Mouse (Mus musculus): ENCODE results near the gene Scnn1b. TPM values are rescaled to one million over a fixed set of nuclear protein-coding genes. Genes with fewer than 3 reads are reported as not detected.

Scnn1b gene
- polyA plus RNA-seq, 1 experiment from 2014 or later, result 24.9 TPM

- H3K4me3 ChIP-seq (ENCODE audit: low read length), result no peak overlapping the region
- WGBS, result 83% methylated on average over 2 of the region's 2 CpGs
- no peaks in the 10 kb centered on the region for H3K9me3 ChIP-seq (ENCODE audit: control insufficient read depth, low read length)
- no peak overlapping the region; the same call in 1 of the 2 replicates for H3K27ac ChIP-seq (ENCODE audit: low read depth, low read length)
- H3K36me3 ChIP-seq (ENCODE audit: control insufficient read depth, insufficient read depth, low read length), result peaks cover 8% of the 10 kb centered on the region; the same call in 1 of the 2 replicates
- H3K27me3 ChIP-seq (ENCODE audit: control insufficient read depth, insufficient read depth, low read length), result no peaks in the 10 kb centered on the region
- ATAC-seq (ENCODE audit: low FRiP score, low TSS enrichment), result no peak
- no peak overlapping the region for H3K4me2 ChIP-seq (replicated peaks; ENCODE audit: low read depth, low read length)
- H3K4me1 ChIP-seq (ENCODE audit: control insufficient read depth, insufficient read depth, low read length), result peaks cover 22% of the 10 kb centered on the region; the same call in 1 of the 2 replicates
- no peak overlapping the region for H3K9ac ChIP-seq (ENCODE audit: low read depth, low read length)
These were observed 69.5 kb downstream of the Scnn1b start for GRCm38 (mm10) chr7:121934346-121934745.

DNA sequence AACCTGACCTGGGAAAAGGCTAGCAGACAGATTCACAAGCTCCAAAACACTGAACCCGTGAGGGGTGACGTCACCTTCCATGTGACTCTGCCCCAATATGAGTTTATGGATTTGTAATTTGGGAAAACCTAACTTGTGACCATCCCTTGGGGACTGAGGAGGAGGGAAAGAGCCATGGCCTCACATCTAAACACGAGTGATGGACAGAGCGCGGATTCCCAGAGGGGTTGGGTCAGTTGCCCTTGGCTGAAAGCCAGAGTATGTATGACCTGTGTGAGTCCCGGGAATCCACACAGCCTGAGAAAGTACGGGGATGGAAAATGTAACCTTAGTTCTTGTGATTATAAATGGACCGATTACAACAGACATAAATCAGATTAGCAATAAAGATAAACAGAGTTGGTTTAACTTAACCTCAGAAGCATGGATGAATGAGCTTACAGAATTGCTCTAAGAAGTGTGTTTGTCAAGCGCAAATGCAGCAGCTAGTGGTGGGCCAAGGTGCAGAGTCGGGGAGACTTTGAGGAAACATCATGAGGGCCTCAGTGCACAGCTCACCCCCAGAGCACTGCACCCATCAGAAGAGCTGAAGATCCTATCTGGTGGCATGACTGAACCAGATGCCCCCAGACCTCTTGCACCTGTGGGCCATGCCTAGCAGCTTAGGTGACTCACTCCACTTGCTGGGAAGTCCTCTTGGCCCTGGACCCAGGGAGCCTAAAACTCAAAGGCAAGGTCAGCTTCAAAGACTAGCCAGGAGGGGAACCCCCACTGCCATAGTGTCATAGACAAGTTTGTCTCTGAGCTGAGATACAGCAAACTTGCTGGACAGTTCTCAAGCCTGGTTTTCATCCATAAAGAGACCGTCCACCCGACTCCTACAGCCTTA lies 71.3 kb downstream of the Scnn1b start:
- Histone ChIP-seq H3K4me1 (ENCODE audit: control insufficient read depth, insufficient read depth, low read length) (peaks cover 26% of the 10 kb centered on the region; the same call in 1 of the 2 replicates), H3K36me3 (ENCODE audit: control insufficient read depth, insufficient read depth, low read length) (peaks cover 3% of the 10 kb centered on the region; the same call in 1 of the 2 replicates), H3K27ac (ENCODE audit: low read depth, low read length) (peak overlapping the region; percentile 51; the same call in 1 of the 2 replicates), H3K27me3 (ENCODE audit: control insufficient read depth, insufficient read depth, low read length) (no peaks in the 10 kb centered on the region), H3K9ac (ENCODE audit: low read depth, low read length) (no peak overlapping the region), H3K9me3 (ENCODE audit: control insufficient read depth, low read length) (no peaks in the 10 kb centered on the region), H3K4me3 (ENCODE audit: low read length) (no peak overlapping the region), H3K4me2 (replicated peaks; ENCODE audit: low read depth, low read length) (no peak overlapping the region)
- WGBS, result 43% methylated on average over 12 of the region's 12 CpGs
- ATAC-seq (ENCODE audit: low FRiP score, low TSS enrichment), result peak; percentile 84

DNA sequence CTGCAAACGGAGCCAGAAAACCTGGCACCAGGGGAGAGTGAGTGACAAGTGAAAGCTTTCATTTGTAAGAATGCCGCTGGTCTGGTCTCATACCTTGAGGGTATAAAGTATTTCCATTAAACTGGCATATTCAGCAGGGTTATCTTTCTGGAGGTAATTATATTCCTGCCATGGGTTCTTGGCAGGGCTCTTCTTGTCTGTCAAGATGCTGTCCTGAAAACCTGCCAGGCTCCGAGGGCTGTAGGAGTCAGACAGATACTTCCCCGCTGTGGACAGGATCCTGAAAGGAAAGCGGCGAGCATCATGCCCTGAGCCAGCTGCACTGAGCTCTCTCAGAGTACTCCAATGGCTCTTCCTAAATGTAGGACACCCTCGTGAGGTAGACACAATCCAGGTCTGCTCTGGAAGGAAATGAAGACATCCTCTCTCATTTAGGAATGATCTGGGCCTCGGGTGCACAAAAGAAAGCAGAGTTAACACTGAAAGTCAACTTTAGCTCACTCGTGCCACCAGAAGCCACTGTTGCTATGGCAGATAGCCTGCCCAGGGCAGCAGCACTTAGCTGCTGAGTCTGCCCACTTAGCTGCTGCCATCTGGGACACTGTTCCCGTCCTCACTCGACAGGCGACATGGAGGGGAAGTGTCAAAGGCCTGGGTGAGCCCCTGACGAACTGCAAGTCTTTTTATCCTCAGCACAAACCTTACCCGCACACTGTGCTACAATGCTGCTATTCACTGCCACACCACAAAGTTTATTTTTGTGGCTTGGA lies 72.2 kb downstream of the Scnn1b start:
- WGBS, result 71% methylated on average over 14 of the region's 14 CpGs
- no peaks in the 10 kb centered on the region for H3K9me3 ChIP-seq (ENCODE audit: control insufficient read depth, low read length)
- H3K27me3 ChIP-seq (ENCODE audit: control insufficient read depth, insufficient read depth, low read length), result no peaks in the 10 kb centered on the region
- peaks cover 27% of the 10 kb centered on the region; the same call in 1 of the 2 replicates for H3K4me1 ChIP-seq (ENCODE audit: control insufficient read depth, insufficient read depth, low read length)
- ATAC-seq (ENCODE audit: low FRiP score, low TSS enrichment), result no peak
- no peak overlapping the region for H3K4me3 ChIP-seq (ENCODE audit: low read length)
- H3K4me2 ChIP-seq (replicated peaks; ENCODE audit: low read depth, low read length), result no peak overlapping the region
- peaks cover 3% of the 10 kb centered on the region; the same call in 1 of the 2 replicates for H3K36me3 ChIP-seq (ENCODE audit: control insufficient read depth, insufficient read depth, low read length)
- H3K9ac ChIP-seq (ENCODE audit: low read depth, low read length), result no peak overlapping the region
- H3K27ac ChIP-seq (ENCODE audit: low read depth, low read length), result peak overlapping the region; percentile 51; the same call in 1 of the 2 replicates

DNA sequence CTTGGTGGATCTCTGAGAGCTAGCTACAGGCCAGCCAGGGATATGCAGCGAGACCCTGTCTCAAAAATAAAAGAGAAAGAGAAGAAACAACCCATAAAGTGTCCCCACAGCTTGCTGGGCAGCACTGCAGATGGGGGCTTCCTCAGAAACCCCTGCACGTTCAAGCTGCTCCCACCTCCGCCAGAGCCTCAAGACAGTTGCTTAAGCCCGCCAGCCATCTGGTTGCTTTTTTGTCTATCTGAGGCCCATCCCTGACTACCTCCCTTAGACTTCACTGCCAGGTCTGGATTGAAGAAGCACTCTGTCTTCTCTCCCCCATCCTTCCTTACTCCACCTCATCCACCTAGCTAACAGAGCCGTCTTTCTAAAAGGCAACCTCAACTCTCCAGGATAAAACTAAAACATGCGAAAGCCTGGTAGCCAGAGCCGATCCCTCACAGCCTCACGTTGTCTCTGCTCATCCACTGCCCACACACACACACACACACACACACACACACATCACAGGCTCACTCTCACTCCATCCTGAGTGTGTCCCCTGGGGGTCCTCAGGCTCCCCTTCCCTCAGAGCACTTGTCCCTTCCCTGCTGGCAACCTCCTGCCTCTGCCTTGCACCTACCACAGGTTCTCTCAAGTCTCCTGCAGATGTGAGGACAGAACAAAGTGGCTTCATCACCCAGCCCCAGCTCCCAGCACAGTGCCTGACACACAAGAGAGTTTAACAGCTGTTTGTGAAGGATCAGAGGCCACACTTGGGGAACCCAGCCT lies 73.5 kb downstream of the Scnn1b start:
- Histone ChIP-seq H3K4me2 (replicated peaks; ENCODE audit: low read depth, low read length) (no peak overlapping the region), H3K27me3 (ENCODE audit: control insufficient read depth, insufficient read depth, low read length) (no peaks in the 10 kb centered on the region), H3K9ac (ENCODE audit: low read depth, low read length) (no peak overlapping the region), H3K4me3 (ENCODE audit: low read length) (no peak overlapping the region), H3K27ac (ENCODE audit: low read depth, low read length) (no peak overlapping the region), H3K9me3 (ENCODE audit: control insufficient read depth, low read length) (no peaks in the 10 kb centered on the region), H3K4me1 (ENCODE audit: control insufficient read depth, insufficient read depth, low read length) (peaks cover 27% of the 10 kb centered on the region; the same call in 1 of the 2 replicates), H3K36me3 (ENCODE audit: control insufficient read depth, insufficient read depth, low read length) (peaks cover 4% of the 10 kb centered on the region; the same call in 1 of the 2 replicates)
- ATAC-seq (ENCODE audit: low FRiP score, low TSS enrichment), result no peak
- 89% methylated on average over 8 of the region's 8 CpGs for WGBS

GRCm38 (mm10) chr7:121939244-121939643 lies 74.4 kb downstream of the Scnn1b start:
- Histone ChIP-seq H3K4me1 (ENCODE audit: control insufficient read depth, insufficient read depth, low read length) (peaks cover 27% of the 10 kb centered on the region; the same call in 1 of the 2 replicates), H3K4me2 (replicated peaks; ENCODE audit: low read depth, low read length) (no peak overlapping the region), H3K4me3 (ENCODE audit: low read length) (no peak overlapping the region), H3K27ac (ENCODE audit: low read depth, low read length) (no peak overlapping the region), H3K9ac (ENCODE audit: low read depth, low read length) (no peak overlapping the region), H3K9me3 (ENCODE audit: control insufficient read depth, low read length) (no peaks in the 10 kb centered on the region), H3K36me3 (ENCODE audit: control insufficient read depth, insufficient read depth, low read length) (peaks cover 7% of the 10 kb centered on the region; the same call in 1 of the 2 replicates), H3K27me3 (ENCODE audit: control insufficient read depth, insufficient read depth, low read length) (no peaks in the 10 kb centered on the region)
- WGBS, result 49% methylated on average over 6 of the region's 6 CpGs
- ATAC-seq (ENCODE audit: low FRiP score, low TSS enrichment), result no peak

DNA sequence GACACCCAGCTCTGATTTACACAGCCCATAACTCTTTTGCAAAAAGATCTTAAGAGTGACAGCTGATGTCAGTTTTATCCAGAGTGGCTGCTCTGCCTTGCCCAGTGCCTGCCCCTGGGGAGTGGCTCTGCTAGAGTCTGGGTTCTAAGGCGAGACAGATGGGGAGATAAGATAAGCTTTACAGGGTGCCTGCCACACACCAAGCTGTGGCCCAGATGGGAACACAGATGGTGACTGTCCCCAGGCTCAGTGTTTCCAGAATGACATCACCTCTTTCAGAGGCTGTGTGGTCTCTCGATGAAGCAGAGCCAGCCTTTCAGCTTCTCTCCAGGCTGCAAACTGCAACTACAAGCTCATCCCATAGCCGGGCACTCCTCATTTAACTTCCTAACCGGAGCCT lies 74.9 kb downstream of the Scnn1b start:
- Histone ChIP-seq H3K4me3 (ENCODE audit: low read length) (no peak overlapping the region), H3K36me3 (ENCODE audit: control insufficient read depth, insufficient read depth, low read length) (peaks cover 7% of the 10 kb centered on the region; the same call in 1 of the 2 replicates), H3K9me3 (ENCODE audit: control insufficient read depth, low read length) (no peaks in the 10 kb centered on the region), H3K4me2 (replicated peaks; ENCODE audit: low read depth, low read length) (no peak overlapping the region), H3K9ac (ENCODE audit: low read depth, low read length) (no peak overlapping the region), H3K27ac (ENCODE audit: low read depth, low read length) (no peak overlapping the region), H3K27me3 (ENCODE audit: control insufficient read depth, insufficient read depth, low read length) (no peaks in the 10 kb centered on the region), H3K4me1 (ENCODE audit: control insufficient read depth, insufficient read depth, low read length) (peaks cover 26% of the 10 kb centered on the region; the same call in 1 of the 2 replicates)
- WGBS, result 52% methylated on average over 4 of the region's 4 CpGs
- no peak; the same call in 1 of the 2 replicates for ATAC-seq (ENCODE audit: low FRiP score, low TSS enrichment)

DNA sequence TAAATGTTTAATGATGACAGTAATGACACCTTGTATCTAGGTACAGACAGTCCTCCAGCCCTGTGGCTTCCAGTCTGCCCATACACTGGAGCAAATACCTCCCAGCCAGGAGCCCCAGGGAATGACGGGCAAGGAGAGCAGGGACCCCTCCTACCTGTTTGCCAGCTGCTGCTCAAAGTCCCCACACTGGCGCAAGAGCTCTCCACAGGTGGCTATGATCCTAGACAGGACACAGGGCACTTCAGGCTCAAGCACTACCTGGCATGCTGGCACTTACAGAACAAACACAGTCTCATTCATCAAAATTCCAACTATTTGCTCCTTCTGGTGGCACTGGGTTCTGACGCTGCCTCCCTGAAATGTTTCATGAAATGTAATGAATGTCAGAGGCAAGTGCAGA lies 76.2 kb downstream of the Scnn1b start:
- WGBS, result 89% methylated on average over 3 of the region's 3 CpGs
- Histone ChIP-seq H3K4me2 (replicated peaks; ENCODE audit: low read depth, low read length) (no peak overlapping the region), H3K36me3 (ENCODE audit: control insufficient read depth, insufficient read depth, low read length) (peaks cover 3% of the 10 kb centered on the region; the same call in 1 of the 2 replicates), H3K4me3 (ENCODE audit: low read length) (no peak overlapping the region), H3K27ac (ENCODE audit: low read depth, low read length) (peak overlapping the region; percentile 30; the same call in 1 of the 2 replicates), H3K27me3 (ENCODE audit: control insufficient read depth, insufficient read depth, low read length) (no peaks in the 10 kb centered on the region), H3K9me3 (ENCODE audit: control insufficient read depth, low read length) (no peaks in the 10 kb centered on the region), H3K4me1 (ENCODE audit: control insufficient read depth, insufficient read depth, low read length) (peaks cover 15% of the 10 kb centered on the region; the same call in 1 of the 2 replicates), H3K9ac (ENCODE audit: low read depth, low read length) (no peak overlapping the region)
- no peak for ATAC-seq (ENCODE audit: low FRiP score, low TSS enrichment)

GRCm38 (mm10) chr7:121941640-121942039 lies 76.8 kb downstream of the Scnn1b start:
- H3K9me3 ChIP-seq (ENCODE audit: control insufficient read depth, low read length), result no peaks in the 10 kb centered on the region
- 79% methylated on average over 3 of the region's 3 CpGs for WGBS
- no peak overlapping the region for H3K4me3 ChIP-seq (ENCODE audit: low read length)
- H3K27ac ChIP-seq (ENCODE audit: low read depth, low read length), result no peak overlapping the region
- H3K9ac ChIP-seq (ENCODE audit: low read depth, low read length), result no peak overlapping the region
- peaks cover 11% of the 10 kb centered on the region; the same call in 1 of the 2 replicates for H3K4me1 ChIP-seq (ENCODE audit: control insufficient read depth, insufficient read depth, low read length)
- no peaks in the 10 kb centered on the region for H3K27me3 ChIP-seq (ENCODE audit: control insufficient read depth, insufficient read depth, low read length)
- H3K36me3 ChIP-seq (ENCODE audit: control insufficient read depth, insufficient read depth, low read length), result peaks cover 3% of the 10 kb centered on the region; the same call in 1 of the 2 replicates
- no peak for ATAC-seq (ENCODE audit: low FRiP score, low TSS enrichment)
- H3K4me2 ChIP-seq (replicated peaks; ENCODE audit: low read depth, low read length), result no peak overlapping the region

Data from kidney, embryonic 14.5 days (tissue).